Mouse (Mus musculus) heart, adult 2 months (tissue): ENCODE measurements at regions not wholly inside any gene's neighbourhood (a gene's known extent, or its start where the extent isn't known, plus 50 kb on each side); places are given as distances from the start of the nearest gene placed in this dataset.

Experiments
- CTCF ChIP-seq: fragments of 200-600 bp; IDR thresholded peaks from 2 replicates; pipeline ENCODE4 v1.8.1; 2022; ENCODE audit warnings: antibody characterized with exemption, mild to moderate bottlenecking, moderate library complexity
- POLR2A ChIP-seq: fragments of 200-500 bp; IDR thresholded peaks from 2 replicates; pipeline ENCODE4 v1.6.1; 2011; ENCODE audit warnings: mild to moderate bottlenecking, low read depth, low read length, control low read depth; ENCODE audit not compliant: insufficient read depth

DNA sequence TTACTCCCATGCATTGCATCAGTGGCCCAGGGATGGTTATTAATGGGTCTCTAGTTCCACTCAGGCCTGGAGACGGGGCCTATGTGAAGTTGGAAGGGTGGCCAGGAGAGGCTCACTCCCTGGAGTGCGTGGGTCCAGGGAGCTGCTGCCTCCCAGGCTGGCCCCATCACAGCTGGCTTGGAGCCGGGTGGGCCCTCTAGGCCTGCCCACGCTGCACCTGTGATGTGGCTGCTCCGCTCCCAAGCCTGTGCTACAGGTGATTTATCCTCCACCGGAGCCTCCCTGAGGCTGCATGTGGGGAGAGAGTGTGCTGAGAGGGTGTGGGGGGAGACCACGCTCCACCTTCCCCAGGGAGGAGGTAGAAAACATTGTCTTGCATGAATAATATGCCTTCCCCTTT, 476.3 kb downstream of the Ccdc171 start:
- TF ChIP-seq CTCF (no peak), POLR2A (no peak)
